Mouse (Mus musculus) cerebellum, postnatal 4 days (tissue): ENCODE data around the gene Manbal.
A peak's percentile ranks its signal among the peaks of the same experiment; 100 is the strongest.

Experiments used
- DNase-seq, 2 experiments: peaks; one replicate each; pipeline ENCODE4 v3.0.0; 2022; ENCODE audit warnings: low spot score in 2 of 2, mixed read lengths in 1 of 2

Gene Manbal

GRCm38 (mm10) chr2:157412497-157412896 is 45.1 kb downstream of the Manbal start:
- DNase-seq = no peak

- no peak for DNase-seq
Measured at GRCm38 (mm10) chr2:157417229-157417628, 49.8 kb downstream of the Manbal start.

DNA sequence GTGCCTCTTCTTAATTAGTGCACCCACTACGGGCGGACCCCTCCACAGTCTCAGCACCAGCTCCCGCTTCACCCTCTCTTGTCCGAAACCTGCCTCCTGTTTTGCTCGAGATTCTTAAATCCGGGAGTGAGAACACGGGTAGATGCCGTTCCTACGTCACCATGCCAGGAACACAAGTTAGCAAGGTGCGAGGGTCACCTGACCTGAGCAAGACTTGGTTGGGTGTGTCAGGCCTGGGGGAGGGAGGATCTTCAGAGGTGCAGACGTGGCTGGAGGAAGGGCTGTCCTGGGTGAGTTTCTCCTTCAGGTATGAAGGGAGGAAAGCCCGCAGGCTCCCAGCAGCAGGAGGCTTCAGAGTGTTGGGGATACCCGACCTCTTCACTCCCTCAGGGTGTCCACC is 50.8 kb downstream of the Manbal start, which contains the start of gene Src:
Src (plus strand) TSS at position 239 of the 400 bp plus-strand sequence.
- DNase-seq = no peak

DNA sequence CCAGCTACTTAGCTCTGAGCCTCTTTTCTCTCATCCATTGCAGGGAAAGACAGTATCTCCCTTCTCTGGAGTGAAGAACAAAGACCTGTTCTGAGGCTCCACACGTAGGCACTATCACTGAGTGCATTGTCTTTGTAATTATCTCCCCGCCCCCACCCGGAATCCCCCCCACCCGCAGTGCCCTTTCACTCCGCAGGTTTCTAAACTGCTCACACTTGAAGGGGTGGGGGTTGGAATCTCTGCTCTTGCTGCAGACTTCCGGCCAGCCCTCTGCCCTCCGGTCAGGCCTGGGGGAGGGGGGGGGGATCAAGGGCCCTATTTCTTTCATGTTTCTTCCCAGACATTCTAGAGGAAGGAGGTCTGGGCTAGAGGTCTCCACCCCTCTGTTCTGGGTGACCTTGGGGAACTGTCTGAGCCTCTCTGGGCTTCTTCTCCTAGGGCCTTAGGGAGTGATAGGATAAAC is 51.2 kb downstream of the Manbal start:
- DNase-seq = no peak

- no peak for DNase-seq
Measured at GRCm38 (mm10) chr2:157419506-157419905, 52.1 kb downstream of the Manbal start.

DNA sequence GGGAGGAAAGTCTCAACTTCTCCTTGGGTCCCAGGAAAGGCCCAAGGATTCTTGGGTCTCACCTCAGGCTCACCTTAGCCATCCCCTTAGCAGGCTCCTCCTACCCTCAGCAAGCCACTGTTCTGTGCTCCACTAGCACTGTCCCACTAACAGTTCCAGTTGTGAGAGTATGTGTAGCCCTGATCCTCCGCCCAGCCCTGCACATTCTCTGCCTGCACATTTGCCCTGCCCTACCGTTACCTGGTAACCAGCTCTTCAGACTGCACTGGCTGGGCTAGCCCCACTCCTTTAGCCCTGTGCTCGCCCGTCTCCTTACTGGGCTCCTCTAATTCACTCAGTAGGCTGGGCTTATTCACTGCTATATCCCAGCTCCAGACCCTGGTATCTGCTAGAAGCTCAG is 53.0 kb downstream of the Manbal start:
- DNase-seq = no peak

DNA sequence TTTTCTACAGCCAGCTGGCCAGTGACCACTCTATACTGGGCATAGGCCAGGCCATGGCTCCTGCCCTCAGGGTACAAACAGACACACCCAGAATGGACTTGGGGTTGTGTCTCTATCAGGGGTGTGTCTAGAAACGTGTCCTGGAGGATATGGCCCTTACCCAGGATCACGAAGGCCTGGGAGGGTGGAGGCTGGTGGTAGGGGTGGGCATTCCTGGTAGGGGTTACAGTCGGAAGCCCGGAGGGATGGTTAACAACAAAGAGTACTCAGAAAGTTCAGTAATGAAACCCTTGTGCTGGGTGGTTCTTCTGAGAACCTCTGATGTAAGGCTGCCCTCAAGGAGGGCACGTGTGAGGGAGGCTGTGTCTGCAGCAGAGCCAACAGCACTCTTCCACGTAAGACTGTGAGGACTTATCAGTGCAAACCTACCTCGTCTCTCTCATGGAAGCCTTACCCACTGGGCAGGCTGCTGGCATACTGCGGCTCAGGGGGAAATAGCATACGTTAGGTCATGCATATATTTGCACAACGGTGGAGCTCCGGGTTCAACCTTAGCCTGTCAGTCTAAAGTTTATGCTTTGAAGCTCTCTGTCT is 54.8 kb downstream of the Manbal start:
- no peak for DNase-seq

- no peak for DNase-seq
Measured at GRCm38 (mm10) chr2:157422854-157423705, 55.7 kb downstream of the Manbal start.

DNA sequence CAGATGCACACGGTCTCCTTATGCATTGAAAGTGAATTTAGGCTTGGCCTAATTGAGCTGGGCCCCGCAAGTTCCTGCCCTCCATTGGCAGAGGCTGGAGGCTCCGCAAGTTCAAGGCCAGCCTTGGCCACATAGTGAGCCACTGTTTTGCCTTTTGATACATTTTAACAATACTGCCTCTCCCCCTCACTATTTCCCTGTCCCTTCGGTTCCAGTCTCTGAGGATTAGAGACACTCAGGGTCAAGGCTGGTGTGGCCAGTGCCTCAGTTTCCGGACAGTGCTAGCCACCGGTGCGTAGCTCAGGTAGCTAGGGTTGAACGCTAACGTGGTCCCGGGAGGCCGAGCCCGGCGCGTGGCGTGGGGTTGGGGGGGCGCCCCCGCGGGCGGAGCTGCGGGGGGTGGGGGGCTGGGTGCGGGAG is 56.3 kb downstream of the Manbal start:
- DNase-seq = peak in 1 of 2 experiments; percentile 23

- DNase-seq = peak in 1 of 2 experiments; percentile 44
Measured at GRCm38 (mm10) chr2:157424126-157424903, 56.9 kb downstream of the Manbal start.

DNA sequence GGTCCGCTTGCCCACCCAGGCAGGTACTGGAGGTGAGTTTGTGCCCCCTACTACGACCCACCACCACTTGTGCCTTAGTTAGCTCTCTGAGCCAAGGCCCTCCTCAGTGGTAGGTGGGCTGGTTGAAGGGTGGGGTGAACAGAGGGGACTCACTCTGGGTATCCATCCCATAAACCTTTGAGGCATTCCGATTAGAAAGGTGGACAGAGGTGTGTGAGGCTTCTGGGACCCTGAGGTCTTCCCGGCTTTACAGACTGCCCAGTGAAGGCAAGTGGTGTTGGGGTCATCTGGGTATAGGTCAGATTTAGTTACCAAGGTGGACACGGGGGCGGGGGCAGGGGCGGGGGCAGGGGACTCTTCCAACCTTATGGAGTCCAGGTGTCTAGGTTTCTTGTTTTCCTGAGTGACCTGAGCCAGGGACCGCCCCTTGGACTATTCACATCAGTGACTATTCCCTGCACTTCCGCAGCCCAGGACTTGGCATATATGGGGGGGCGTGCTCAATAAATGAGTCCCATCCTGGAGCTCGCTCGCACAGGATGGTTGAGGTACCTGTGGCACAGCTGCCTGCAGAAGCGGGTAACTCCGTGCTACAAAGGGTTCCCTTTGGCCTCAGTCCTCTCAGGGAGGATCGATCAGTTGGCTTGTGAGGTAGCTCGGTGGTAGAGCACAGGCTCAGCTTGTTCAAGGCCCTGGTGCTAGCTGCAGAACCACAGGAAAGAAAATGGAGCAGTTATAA is 57.7 kb downstream of the Manbal start:
- no peak for DNase-seq

DNA sequence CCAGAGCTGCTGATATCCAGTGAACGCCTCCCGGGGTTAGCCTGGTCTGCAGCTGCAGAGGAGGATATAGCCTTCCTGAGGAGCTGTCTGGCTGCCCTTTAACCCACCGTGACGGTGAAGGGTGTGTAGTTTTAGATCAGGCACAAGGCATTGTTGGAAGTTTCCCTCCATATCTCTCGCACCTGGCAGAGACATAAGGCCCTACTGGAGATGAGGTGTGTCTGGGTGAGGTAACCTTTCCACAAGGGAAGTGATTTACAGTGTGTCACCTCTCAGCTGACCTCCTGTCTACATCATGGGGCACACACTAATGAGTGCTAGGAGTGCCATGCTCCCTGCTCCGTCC is 58.2 kb downstream of the Manbal start:
- DNase-seq = no peak

DNA sequence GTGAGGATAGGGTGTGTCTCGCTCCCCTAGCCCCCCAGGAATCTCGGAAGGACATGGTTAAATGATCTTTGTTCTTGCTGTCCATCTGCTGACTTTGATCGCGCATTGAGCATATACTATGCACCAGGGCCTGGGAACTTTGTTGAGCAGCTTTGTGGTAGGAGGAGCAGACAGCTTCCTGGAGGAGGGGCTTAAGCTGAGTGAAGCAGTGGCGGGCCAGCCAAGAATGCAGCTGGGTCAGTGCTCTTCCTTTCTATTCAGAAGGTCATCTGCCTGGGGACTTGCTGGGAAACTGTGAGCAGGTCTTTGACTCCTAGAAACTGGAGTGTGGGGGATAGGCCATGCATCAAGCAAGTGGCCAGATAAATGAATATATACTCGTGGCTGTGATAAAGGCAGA is 58.8 kb downstream of the Manbal start:
- DNase-seq = no peak

- no peak for DNase-seq
Measured at GRCm38 (mm10) chr2:157427164-157427563, 59.8 kb downstream of the Manbal start.

DNA sequence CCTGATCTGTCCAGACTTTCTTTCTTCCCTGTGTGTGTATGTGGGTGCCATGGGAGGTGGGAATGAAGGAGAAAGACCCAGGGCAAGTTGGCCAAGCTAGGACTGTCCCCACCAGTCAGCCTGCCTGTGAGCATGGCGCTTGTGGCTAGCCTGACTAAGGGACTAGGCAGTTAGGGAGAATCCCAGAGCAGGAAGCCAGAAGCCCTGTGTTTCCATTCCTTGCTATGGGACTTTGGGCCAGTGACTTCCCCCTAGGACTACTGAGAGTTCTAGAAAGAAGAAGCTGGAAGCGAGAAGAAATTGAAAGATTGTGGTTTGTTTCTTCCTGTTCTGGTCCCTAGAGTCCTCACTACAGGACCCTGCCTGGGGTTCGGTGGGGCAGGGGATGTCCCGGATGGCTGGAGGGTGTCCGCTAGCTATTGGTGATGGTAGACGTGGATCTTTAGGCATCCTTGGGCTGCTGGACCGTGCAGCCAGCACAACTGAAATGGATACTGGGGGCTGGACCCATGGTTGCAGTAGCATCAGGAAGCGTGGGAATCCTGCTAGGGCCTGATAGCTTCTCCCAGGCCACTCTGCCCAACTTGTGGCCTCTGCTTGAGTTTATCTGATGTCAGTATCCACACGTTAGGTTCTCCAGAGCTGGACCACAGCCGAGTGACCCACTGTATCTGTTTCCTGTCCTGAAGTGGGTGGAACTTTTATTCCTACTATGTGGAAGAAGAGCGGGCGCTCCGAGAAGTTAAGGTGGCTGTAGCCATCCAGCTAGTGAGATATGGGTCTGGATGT is 61.2 kb downstream of the Manbal start:
- no peak for DNase-seq

GRCm38 (mm10) chr2:157429735-157430134 is 62.3 kb downstream of the Manbal start:
- no peak for DNase-seq

DNA sequence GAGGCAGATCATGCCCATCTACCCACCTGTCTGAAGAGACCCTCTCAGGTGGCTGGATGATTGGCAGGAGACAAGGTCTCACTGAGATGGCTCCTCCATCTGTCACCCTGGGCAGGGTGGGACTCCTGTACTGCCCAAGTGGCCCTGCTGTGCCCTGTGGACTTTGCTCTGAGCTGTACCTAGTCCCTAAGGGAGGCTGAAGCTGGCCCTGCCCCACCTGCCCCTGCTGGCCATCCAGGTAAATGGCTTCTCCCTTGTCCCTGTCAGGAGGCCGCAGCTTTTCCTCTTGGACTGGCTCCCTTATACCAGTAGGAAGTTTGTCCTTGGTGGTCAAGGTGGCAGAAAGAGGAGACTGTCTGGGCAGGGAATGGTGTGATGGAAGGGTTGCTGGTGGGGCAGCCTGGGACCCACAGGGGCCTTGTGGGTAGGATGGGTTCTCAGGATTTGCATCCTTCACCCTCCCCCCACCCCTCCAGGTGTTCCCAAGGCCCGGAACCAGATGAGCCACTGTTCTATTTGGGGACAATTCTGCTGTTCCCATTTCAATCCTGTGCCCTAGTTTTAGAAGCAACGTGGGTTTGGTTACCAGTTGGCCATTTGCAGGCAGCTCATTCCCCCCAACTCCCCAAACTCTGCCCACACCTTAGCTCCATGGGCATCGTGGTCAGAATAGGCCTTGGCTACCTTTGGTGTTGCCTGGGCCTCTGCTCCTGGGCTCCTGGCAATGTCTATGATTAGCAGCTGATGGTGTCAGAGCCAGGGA is 63.5 kb downstream of the Manbal start:
- DNase-seq = no peak

DNA sequence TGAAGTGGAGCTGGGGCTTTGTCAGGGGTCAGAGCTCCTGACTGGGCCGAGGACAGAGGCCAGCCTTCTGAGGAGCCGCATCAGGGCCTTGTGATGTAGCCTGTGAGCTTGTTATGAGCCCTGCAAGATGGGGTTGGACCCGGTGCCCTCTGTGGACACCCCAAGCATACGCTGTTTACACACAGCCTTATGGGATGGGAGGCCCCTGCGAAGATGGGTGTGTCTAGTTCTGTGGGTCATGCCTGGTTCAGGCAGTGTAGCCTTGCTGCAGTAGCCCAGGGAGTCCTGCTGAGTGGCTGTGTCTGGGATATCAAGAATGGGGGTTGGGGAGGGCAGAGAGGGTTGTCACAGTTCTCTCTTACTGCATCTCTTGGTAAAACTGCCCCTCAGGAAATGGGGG is 64.5 kb downstream of the Manbal start:
- DNase-seq = no peak

DNA sequence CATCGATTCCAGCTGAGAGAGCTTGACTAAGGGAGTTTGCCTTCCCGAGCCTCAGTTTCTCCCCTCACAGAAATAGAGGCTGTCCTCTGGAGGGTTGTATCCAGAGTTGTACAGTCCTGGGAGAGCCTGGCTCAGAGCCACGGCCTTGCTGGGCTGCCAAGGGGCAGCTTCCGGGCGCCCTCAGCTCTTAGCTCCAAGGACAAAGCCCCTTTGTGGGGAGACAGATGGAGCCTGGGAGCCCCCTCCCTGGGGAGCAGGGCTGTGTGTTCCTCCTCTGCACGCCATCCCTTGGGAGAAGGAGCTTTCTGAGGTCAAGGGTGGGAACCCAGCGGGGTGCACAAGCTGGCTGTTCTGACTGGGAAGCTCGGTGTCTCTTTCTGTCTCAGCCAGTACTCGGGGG is 65.1 kb downstream of the Manbal start:
- peak in 1 of 2 experiments; percentile 61 for DNase-seq

GRCm38 (mm10) chr2:157434041-157434440 is 66.6 kb downstream of the Manbal start:
- DNase-seq = no peak
